Mouse (Mus musculus) embryo, embryonic 10.5 days (tissue): ENCODE results near the gene Gstcd.

ENCODE experiments used
- DNase-seq: peaks from one replicate; pipeline ENCODE4 v3.0.0-alpha.2; 2015; ENCODE audit warnings: low spot score

Gstcd gene

DNA sequence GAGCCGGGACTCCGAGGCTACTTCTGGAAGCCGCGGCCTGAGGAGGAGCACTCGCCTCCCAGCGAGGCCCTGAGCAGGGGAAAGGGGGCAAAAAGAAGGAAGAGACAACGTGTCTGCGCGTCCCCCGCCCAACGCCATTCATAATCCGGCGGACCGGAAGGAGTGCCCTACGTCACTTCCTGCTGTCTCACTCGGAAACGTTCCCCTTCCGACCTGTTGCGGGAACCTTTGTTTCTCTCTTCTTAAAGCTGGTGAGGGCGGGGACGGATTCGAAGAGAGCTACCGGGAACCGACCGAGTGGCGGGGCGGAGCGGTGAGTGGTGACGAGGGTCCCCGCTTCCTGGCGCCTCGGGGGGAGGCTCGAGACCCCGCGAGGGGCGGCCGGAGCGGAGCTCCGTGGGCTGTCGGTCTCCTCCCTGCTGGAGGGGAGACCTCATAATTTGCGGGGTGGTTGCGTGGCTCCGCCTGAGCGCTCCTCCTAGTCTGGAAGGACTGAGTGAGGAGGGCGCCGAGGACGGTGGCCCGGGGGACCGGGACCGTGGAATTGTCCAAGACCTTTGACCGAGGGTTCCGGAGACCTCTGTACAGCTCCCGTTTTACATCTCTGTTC lies at the start of gene Gstcd, which contains the start of gene Ints12:
Gene Gstcd, minus strand, starts transcription at position 370 of the 610 bp plus-strand sequence.
Gene Ints12, plus strand, starts transcription at position 177 of the 610 bp plus-strand sequence.
- peak; percentile 97 for DNase-seq

DNA sequence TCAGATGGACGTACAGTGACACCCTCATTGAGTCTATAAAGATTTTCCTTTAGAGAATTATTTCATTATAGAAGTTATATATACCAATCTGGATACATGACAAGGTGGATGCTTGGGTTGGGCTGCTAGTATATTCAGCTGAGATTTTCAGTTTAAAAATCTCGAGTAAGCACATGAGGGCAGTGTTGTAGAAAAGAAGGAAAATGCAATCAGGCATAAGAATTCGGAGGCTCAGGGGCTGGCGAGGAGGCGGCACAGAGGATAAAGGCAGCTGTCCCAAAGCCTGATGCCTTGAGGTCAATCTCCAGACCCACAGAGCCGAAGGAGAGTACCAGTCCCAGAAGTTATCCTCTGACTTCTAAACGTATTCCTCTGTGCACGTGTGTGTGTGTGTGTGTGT lies 40.8 kb upstream of the Gstcd start:
- no peak for DNase-seq

DNA sequence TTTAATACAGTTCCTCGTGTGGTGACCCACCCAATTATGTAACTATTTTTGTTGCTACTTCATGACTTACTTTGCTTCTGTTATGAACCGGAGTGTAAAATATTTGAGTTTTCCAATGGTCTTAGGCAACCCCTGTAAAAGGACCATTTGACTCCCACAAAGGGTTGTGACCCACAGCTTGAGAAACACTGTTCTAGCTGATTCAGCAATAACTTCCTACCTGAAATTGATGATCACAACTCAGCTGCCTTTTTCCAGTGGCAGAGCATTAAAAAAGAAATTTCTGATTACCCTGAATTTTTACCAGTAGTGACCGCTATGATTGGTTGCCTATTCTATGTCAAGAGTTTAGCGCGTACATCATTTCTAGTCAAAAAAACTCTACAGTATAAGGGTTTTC lies 39.5 kb upstream of the Gstcd start:
- no peak for DNase-seq

DNA sequence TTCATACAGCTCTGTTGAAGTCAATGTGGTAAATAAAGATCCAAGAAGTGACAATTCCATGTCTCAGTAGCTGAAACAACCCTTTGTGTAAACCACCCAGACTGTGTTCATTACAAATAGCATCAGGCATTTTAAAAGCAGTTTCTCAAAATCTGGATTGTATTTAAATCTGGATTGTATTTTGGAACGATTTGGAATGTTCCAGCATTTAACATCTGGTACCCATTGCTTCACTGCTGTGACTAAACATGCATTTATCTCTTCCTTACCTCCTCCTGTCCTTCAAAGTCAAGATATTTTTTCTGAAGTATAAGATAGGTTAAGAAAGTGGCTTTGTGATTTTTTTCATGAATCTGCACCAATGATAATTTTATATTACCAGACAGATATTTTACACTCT lies 21.4 kb upstream of the Gstcd start:
- no peak for DNase-seq

DNA sequence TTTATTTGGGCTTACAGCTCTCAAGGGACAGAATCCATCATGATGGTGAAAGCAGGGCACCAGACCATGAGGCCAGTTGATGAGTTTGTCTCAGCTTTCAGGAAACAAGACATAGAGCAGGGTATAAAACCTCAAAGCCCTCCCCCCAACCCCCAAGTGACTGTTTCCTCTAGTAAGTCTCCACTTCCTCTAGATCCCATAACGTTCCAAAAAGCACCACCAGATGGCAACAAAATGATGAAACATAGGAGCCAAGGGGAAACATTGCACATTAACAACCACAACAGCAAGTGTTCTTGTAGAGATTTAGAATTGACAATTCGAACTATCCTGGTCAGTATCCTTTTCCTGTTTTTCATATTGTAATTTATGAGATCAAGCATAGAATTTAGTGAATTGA lies 19.9 kb upstream of the Gstcd start:
- DNase-seq: peak; percentile 66

DNA sequence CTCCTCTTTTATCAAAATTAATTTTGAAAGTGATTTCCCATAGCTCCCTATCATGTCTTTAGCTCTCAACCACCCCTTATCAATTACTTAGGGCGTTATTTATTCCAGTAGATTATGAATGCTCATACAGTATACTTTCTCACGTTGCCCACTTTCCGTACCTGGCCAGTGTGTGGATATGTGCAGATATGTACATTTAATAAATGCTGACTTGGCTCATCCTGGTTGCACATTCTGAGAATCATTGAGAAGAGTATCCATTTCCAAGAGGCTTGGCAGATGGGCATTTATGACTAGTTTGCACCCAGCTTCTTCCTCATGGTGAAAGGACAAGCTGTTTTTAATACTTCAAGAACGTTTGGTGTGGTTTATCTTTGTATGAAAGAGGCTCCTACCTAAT lies 18.0 kb upstream of the Gstcd start:
- no peak for DNase-seq

DNA sequence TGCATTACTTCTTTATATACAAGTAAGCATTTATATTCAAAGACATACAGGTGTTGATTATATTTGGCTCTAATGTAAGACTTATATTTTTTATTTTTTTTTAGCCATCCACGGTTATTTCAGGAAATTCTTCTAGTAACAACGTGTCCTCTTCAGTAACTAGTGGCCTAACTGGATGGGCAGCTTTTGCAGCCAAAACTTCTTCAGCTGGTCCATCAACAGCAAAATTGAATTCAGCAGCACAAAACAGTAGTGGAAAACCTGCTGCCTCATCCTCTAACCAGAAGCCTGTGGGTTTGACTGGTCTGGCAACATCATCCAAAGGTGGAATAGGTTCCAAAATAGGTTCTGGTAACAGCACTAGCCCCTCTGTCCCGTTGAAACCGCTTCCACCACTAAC lies 16.9 kb upstream of the Gstcd start:
- no peak for DNase-seq

DNA sequence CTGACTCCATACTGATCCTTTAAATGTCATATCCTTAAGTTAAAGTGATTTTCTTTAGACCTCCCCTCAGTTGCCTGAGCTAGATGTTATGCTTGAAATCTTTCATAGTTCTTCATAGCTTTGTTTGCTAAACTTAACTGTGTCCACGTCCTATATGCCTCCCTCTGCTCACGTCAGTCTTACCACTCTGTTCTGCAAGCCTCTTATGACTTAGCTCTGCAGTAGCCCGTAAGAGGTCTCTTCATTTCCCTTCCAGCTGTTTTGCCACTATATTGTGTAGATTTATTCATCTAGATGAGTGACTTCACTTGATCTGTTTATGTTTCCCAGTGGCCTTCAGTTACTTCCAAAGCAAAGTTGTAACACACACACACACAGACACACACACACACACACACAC lies 12.6 kb upstream of the Gstcd start:
- no peak for DNase-seq

DNA sequence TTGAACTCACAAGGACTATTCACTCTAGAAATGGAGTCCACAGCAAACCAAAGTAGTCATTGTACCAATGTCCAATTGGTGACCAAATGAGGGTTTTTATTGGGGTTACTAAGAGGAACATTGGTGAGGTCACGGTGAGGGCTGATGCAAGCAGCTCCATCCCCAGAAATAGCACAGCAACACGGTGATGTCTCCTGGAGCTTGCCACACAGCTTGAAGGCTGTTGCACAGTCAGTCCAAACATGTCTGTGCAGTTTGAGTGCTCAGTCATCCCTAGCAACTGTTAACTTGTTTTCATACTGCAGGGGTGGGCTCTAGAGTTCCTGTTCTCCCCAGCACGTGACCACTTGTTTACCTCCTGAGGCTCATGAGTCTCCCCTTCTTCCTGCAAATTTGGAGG lies 11.9 kb upstream of the Gstcd start:
- no peak for DNase-seq

DNA sequence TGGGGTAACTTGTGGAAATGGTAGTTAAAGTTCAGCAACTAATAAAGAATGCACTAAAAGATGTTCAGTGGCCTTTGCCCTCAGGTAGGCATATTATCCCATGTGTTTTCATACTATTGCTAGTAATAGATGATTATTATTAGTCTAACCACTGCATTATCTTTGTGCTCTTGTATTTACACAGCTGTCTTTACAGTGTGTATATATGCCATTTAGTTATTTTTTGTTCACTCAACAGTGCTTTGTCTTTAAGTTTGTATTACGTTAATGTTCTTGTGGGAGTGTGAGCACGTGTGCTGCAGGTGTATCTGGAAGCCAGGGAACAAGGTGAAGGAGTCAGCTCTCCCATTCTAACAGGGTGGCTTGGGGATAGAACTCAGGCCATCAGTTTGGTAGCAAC lies 7.1 kb upstream of the Gstcd start:
- no peak for DNase-seq

DNA sequence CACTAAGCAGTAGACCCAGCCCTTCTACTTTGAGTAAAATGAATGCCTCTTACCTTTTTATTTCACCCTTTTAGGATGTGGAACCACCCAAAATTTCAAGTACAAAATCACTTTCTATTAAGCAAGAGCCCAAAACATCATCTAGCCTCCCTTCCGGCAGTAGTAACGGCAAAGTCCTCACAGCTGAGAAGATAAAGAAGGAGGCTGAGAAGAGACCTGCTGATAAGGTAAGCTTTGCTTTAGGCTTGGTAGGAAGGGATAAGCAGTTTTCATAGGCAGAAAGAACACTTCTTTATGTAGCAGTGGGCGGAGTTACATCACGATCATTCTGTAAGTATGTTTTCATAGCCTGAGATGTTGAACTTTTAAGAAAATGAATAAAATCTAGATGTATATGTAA lies 6.5 kb upstream of the Gstcd start:
- DNase-seq: no peak

DNA sequence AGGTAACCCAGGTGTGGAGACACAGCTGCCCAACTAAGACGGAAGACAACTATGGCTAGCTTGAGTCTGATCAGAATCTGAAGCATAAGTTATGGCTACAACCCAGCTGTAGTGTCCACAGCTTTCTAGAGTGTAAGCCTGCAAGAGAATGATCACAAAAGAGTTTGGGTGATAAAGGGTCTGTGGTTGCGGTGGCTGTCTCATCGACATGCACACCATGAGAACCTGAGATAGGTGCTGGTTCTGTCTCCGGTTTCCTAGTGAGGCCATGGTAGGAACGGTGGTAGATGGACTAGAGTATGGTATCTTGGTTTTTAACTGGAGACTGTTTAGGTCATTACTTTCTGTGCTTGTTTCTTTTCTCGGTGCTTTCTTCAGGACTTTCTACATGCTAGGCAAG lies 6.1 kb upstream of the Gstcd start:
- no peak for DNase-seq

DNA sequence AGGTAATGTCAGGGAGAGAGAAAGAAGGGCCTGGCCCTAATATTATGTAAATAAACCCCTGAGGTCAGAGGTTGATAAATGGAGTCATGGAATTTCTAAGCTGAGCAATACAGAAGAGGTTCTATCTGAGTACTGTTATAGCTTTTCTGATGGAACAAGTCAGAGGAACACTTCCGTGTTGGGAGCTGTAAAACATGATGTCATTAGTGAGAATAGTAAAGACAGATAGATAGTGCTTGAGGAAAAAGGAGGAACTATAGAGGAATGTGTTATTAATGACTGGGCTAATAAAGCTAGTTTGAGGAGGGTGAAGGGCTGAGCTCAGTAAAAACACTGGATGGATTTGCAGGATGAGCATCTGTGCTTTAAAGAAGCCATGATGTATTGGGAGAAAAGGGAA lies 2.5 kb upstream of the Gstcd start:
- DNase-seq: no peak

DNA sequence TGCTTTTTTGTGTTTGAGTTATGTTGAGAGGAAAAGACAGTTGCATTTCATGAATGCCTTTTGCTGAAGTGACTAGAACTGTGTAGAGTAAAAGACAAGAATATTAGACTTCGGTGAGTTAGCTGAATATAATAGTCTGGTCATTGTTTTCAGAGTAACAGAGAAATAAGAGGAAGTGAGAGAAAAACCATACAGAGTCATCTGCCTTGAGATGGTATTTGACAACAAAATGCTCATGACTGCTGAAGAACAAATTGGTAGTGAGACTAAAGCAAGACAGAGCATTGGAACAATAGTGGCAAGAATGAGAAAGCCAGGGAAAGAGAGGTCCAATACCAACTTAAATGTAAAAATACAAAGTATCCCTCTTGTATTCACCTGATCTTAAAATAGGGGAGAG lies 1.1 kb upstream of the Gstcd start:
- no peak for DNase-seq

DNA sequence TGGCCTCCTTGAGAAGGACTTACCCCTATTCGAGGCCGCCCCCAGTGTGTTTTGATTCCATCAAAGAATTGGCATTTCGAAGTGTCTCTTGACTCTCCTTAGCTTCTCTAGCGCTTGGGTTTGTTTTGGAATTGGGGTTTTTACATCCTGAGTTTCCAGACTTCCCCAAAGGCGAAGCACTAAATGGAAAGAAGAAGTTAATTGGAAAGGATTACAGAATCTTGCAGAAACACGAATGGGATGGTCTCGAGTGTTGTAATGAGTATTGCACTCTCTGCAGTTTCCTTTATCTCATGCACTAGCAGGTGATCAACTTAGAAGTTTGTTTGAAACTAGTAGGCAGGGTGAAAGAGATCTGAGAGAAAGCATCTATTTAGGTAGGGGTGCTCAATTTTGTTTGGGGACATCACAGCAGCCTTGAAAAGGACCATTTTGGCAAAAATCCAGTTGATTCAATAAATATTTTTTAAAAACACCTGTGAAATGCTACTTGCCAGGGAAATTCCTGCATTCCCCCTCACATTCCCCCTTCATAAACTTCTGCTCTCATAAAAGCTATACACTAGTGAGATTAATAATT lies 531 bp upstream of the Gstcd start:
- no peak for DNase-seq

DNA sequence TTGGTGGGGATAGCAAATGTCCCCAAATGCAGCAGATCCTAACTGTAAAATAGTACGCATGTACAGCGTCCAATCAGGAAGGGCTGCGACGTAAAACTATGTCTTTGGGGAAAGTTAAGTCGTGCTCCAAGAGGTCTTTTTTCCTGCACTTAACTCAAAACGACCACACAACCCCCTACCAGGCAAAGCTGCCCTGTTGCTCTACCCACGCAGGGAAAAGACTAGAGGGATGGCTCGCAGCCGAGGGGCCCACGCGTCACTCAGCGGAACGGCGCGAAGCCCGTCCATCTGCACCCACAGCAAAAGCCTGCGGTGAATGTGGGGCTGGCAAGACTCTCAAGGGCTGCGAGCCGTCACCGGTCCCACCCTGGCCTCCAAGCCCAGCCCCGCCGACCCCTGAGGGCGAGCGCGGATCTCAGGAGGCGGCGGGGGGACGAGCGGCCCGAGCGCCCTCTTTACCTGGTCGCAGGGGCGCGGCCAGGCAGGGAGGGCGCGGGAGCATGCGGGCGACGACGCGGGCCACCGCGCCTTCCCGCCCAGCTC lies 641 bp downstream of the Gstcd start:
- peak; percentile 68 for DNase-seq

DNA sequence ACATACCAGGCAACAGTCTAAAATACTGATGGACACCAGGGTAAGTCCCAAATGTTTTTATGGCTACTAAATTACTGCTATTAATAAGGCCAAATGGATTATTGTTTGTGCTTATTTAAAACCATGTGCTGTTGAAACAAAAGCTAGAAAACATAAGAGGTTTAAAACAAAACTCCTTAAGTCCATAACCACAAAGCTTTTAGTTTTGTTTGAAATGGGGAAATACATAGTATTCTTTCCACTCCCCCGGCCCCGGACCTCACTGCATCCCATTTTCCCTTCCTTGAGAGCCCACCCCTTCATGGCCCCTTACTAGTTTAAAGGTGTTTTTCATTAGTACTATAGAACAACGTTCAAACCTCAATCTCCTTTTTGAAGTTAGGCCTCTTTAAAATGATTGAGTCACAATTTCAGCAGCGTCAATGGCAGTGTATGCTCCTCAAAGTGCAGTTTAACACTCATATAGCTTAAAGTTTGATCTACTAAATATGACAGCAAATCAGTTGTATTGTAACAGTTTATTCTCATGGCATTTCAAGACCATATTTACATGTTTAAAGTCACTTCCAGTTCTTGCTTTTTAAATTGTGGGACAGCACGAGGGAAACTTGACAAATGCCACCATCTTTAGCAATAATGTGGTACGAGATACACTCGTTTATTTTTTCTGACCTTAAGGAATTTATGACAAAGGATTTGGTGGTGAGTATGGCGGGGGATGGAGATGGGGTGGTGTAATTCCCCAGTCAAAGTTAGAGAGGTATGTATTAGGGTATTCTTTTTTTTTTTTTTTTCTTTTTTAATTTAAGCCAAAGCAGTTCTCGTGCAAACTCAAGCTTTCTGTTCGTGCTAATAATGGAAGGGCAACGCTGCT lies 1.3 kb downstream of the Gstcd start:
- peak; percentile 55 for DNase-seq

DNA sequence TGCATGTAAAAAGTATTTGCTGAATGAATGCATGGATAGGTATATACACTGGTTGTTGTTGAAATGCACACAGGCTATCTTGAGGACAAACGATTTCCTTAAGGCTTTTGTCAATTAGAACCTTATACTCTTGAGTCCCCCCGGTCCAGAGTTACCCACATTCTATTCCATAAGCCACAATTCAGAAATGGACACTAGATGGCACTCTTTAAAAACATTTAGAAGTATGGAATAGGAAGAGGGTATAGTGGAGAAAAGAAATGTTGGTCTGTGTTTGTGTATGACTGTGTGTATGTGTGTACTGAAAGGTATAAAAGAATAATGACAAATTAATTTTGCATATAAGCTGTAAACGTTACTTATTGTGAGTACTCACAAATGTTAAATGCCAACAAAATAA lies 6.0 kb downstream of the Gstcd start:
- DNase-seq: peak; percentile 79

DNA sequence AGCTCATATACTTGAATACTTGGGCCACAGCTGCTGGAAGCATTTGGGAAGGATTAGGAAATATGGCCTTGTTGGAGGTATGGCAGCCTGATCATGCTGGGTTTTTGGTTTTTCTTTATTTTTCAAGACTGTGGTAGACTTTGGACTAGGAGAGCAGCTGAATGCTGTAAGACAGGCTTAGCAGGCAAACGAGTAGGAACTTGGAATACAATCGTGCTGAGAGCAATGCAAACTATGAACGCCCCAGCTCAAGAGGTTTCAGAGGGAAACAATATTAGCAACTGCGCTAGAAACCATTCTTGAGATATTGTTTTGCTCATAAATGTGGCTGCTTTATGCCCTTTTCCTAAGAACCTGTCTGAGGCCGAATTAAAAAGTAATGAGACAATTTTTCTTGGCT lies 9.1 kb downstream of the Gstcd start:
- DNase-seq: no peak

DNA sequence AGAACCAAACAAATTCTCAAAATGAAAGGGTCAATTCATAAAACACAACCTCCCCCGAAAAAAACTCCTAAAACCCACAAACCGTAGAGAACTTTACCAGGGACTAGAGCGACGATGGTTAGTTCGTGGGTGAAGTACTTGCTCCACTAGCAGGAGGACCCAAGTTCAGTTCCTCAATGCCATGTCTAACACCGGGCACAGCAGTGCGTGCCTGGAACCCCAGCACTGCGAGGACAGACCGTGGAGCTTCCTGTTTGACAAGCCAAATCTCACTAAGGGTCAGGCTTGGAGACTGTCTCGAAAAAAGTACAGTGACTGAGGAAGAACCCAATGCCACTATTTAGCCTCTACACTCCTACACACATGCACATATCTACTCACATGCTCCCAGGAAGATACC lies 16.3 kb downstream of the Gstcd start:
- DNase-seq: no peak

DNA sequence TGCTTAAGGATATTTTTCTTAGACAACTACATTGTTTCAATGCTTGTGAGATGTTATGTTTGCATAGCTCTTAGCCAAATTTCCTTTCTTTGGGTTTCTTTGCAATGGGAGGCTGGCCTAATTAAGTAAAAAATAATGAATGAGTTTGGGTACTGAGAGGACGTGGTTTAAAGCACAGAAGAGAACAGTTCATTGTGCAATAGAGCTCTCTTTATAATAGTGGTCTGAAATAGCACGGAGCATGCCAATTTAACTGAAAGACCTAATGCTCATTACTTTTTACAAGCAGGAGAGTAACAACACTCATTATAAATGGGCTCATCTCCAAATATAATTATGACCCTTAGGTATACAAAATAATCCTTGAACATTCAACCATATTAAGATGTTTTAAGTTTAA lies 39.8 kb downstream of the Gstcd start:
- DNase-seq: no peak

DNA sequence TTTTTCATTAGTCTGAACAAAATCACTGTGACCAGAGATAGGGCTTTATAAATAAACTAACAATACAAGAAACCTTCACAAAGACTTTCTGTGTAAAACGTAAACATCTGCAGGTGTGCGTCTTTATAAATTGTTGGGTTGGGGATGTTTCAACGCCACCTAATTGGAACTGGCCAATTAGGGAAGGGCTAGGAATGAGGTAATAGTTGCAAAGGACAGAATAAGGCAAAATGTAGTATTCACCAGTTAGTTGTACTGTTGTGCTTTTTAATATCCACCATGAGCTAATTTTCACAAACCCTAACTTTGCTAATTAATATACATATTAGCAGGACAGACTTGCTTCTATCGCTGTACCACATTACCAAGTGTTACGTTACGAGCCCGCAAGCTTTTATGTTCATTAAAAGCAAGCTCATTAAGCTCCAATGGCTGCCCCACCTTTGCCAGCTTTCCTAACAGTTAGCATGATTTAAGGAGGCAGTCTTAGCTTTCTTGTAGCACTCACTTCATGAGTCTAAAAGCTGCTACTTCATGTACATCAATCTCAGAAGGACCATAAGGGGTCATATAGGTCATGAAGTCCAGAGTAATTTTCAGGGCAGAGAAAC lies 58.6 kb downstream of the Gstcd start:
- no peak for DNase-seq

DNA sequence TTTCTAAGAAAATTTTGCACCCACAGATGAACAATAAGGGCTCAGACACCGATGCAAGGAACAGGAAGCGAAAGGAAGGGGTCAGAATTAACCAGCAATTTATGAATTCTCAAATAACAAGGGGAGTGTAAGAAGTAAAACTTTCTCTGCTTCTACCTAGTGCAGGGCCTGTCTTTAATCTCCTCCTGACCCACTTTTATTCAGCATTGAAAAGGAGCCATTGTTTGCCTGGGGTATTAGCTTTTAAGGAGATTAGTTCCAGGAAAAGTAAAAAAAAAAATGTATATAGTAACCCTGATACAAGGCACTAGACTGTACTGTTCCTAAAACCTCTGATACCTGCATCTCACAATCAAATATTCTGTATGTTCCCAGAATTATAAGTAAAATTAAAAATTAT lies 64.9 kb downstream of the Gstcd start:
- no peak for DNase-seq
